In genomic region chr1:125729731-125730536, GRCm38 (mm10) we compare ENCODE assay signal across 8 mouse cellular contexts. TPM values are rescaled to one million over a fixed set of nuclear protein-coding genes. Genes with fewer than 3 reads are reported as not detected.
DNase-seq lines count a peak whose midpoint lies in the region; ATAC-seq and TF ChIP-seq lines count a peak whose summit lies in the region.

No protein-coding gene starts in this region.

- no peak overlapping the region for H3K27ac ChIP-seq in CH12.LX (ENCODE audit: insufficient read depth, low read depth)
- H3K27ac ChIP-seq in forebrain, embryonic 14.5 days (ENCODE audit: low read depth, low read length): no peak overlapping the region
- no peak overlapping the region for H3K27ac ChIP-seq in midbrain, embryonic 12.5 days (replicated peaks)

- H3K4me3 ChIP-seq in CH12.LX (replicated peaks in 1 of 3; ENCODE audit: low read depth in 2 of 3, low read length in 2 of 3, poor library complexity in 1 of 3): no peak overlapping the region
- no peak overlapping the region for H3K4me3 ChIP-seq in forebrain, embryonic 14.5 days (ENCODE audit: low read depth, low read length)
- H3K4me3 ChIP-seq in midbrain, embryonic 12.5 days: no peak overlapping the region

- peaks cover 60% of the 10 kb centered on the region for H3K27me3 ChIP-seq in CH12.LX (replicated peaks)
- no peaks in the 10 kb centered on the region for H3K27me3 ChIP-seq in forebrain, embryonic 14.5 days (replicated peaks; ENCODE audit: control insufficient read depth, insufficient read depth, low read length)
- H3K27me3 ChIP-seq in midbrain, embryonic 12.5 days: no peaks in the 10 kb centered on the region

- no peaks in the 10 kb centered on the region for H3K4me1 ChIP-seq in CH12.LX (ENCODE audit: control insufficient read depth in 1 of 2, insufficient read depth in 2 of 2)
- H3K4me1 ChIP-seq in forebrain, embryonic 14.5 days (ENCODE audit: control insufficient read depth, insufficient read depth, low read length): no peaks in the 10 kb centered on the region
- H3K4me1 ChIP-seq in midbrain, embryonic 12.5 days: peaks cover 6% of the 10 kb centered on the region; the same call in 1 of the 2 replicates

- TF ChIP-seq POLR2A in CH12.LX (IDR thresholded peaks at IDR 0.05; ENCODE audit: low read depth, low read length): no peak

- WGBS in forebrain, embryonic 14.5 days: 35% methylated on average over 13 of the region's 13 CpGs
- WGBS in midbrain, embryonic 12.5 days: 54% methylated on average over 13 of the region's 13 CpGs

- no peaks in the 10 kb centered on the region for H3K36me3 ChIP-seq in CH12.LX (replicated peaks in 1 of 2; ENCODE audit: control insufficient read depth in 1 of 2, insufficient read depth in 1 of 2, low read length in 1 of 2)
- no peaks in the 10 kb centered on the region for H3K36me3 ChIP-seq in forebrain, embryonic 14.5 days (ENCODE audit: control insufficient read depth, insufficient read depth, low read length)
- H3K36me3 ChIP-seq in midbrain, embryonic 12.5 days: no peaks in the 10 kb centered on the region

- no peak overlapping the region for H3K9ac ChIP-seq in CH12.LX (ENCODE audit: insufficient read depth, low read depth)
- no peak overlapping the region for H3K9ac ChIP-seq in forebrain, embryonic 14.5 days (ENCODE audit: low read length)
- H3K9ac ChIP-seq in midbrain, embryonic 12.5 days (replicated peaks): no peak overlapping the region

- peak in 1 of 2 experiments; percentile 54; a peak in 2 of 4 replicates for TF ChIP-seq CTCF in CH12.LX (conservative IDR thresholded peaks at IDR 0.05 in 1 of 2, IDR thresholded peaks at IDR 0.05 in 1 of 2; ENCODE audit: low read depth in 2 of 2, low read length in 2 of 2)

- H3K9me3 ChIP-seq in CH12.LX (replicated peaks; ENCODE audit: low read length): no peaks in the 10 kb centered on the region
- H3K9me3 ChIP-seq in forebrain, embryonic 14.5 days (replicated peaks; ENCODE audit: control insufficient read depth, low read length): no peaks in the 10 kb centered on the region
- no peaks in the 10 kb centered on the region for H3K9me3 ChIP-seq in midbrain, embryonic 12.5 days

- ATAC-seq in forebrain, embryonic 14.5 days: peak; percentile 57; the same call in 1 of the 2 replicates
- ATAC-seq in midbrain, embryonic 12.5 days (ENCODE audit: low FRiP score, low read depth): peak; percentile 30; the same call in 1 of the 2 replicates

- no peak for TF ChIP-seq EP300 in CH12.LX (IDR thresholded peaks at IDR 0.05; ENCODE audit: low read length)

- dilution Hi-C loops in CH12.LX (cut with MboI; ENCODE audit: extremely low pct_ligation_motif_present, extremely low pct_unique_long_range_greater_than_20kb, low sequenced_read_pairs): no loop called here

- no peak overlapping the region for H3K4me2 ChIP-seq in CH12.LX (ENCODE audit: insufficient read depth, low read depth, poor library complexity, severe bottlenecking)
- no peak overlapping the region for H3K4me2 ChIP-seq in forebrain, embryonic 14.5 days (ENCODE audit: low read length)
- H3K4me2 ChIP-seq in midbrain, embryonic 12.5 days (replicated peaks): no peak overlapping the region

- peak; percentile 18 for TF ChIP-seq RAD21 in CH12.LX (IDR thresholded peaks at IDR 0.05; ENCODE audit: low read depth, low read length)

- in situ Hi-C loops in CH12.LX (cut with MboI; ENCODE audit: low pct_ligation_motif_present, low pct_unique_long_range_greater_than_20kb, low sequenced_read_pairs): no loop called here

- peak; percentile 28 to 29 for DNase-seq in cerebellum, postnatal 10 days
- DNase-seq in cerebellum, adult 9-11 months: no peak
- peak; percentile 11 for DNase-seq in CH12.LX (ENCODE audit: extremely low read depth)
- DNase-seq in forebrain, embryonic 14.5 days (ENCODE audit: low spot score): peak; percentile 44
- no peak for DNase-seq in spleen, postnatal 10 days (ENCODE audit: low spot score in 2 of 2)
- no peak for DNase-seq in spleen, adult 12 weeks (ENCODE audit: low spot score)
- DNase-seq in testis, postnatal 14 days (ENCODE audit: low spot score): no peak

- no peaks in the 10 kb centered on the region for H3K79me2 ChIP-seq in CH12.LX (replicated peaks; ENCODE audit: control insufficient read depth, extremely low read depth, insufficient read depth, poor library complexity, severe bottlenecking)

TF ChIP-seq in CH12.LX, 34 proteins besides CTCF, POLR2A, EP300 and RAD21:
- no peak for TF ChIP-seq SMC3 (IDR thresholded peaks at IDR 0.05; ENCODE audit: low read depth, low read length)
- no peak for TF ChIP-seq ELF1 (IDR thresholded peaks at IDR 0.05; ENCODE audit: low read depth, low read length)

RNA-seq across cellular contexts. Expression of gene Gpr39, which starts 53.1 kb away (rescaled TPM):
- not detected in 2 replicates for total RNA-seq in CH12.LX (2012; rRNA removed)
- total RNA-seq in CH12.LX (2014; rRNA removed): not detected in 2 replicates
- not detected in 2 replicates for polyA plus RNA-seq in CH12.LX (2012; ENCODE audit: insufficient read length, low read depth)
- not detected in 2 replicates for polyA plus RNA-seq in forebrain, embryonic 14.5 days (2014; fragmentation: Nextera tagmentation; extraction: Ambion mirVana)
- not detected in 2 replicates for polyA plus RNA-seq in midbrain, embryonic 12.5 days (2016; fragmentation: Nextera tagmentation; extraction: Ambion mirVana)

Comparison
In these comparisons a context has a peak if more than half of its experiments do, and no peak if none do; other contexts are left out.
1. DNase-seq: peak in cerebellum, postnatal 10 days (2 of 2), CH12.LX (single experiment) and forebrain, embryonic 14.5 days (single experiment); none in cerebellum, adult 9-11 months (single experiment), spleen, postnatal 10 days (0 of 2), spleen, adult 12 weeks (single experiment) and testis, postnatal 14 days (single experiment).